Mouse (Mus musculus) liver, embryonic 16.5 days (tissue): ENCODE data around the gene Selenon. TPM values are rescaled to one million over a fixed set of nuclear protein-coding genes. Genes with fewer than 3 reads are reported as not detected.
"Not testable (repeated sequence)": the region's sequence is repeated elsewhere in the genome, so short reads cannot be mapped to it uniquely, and the experiment has no call there.

Source experiments
- ATAC-seq: fragments of 200-750 bp; cut with Nextera tagmentation; 2 replicates; pipeline ENCODE4 v1.8.0; 2017; ENCODE audit warnings: low read depth, mild to moderate bottlenecking, moderate number of reproducible peaks, moderate library complexity
- H3K27ac ChIP-seq: fragments of 300-500 bp; sonication (generic); 2 replicates; pipeline ENCODE4 v1.5.1; 2014; ENCODE audit warnings: mild to moderate bottlenecking, low read length
- H3K27me3 ChIP-seq: fragments of 300-500 bp; sonication (generic); 2 replicates; pipeline ENCODE4 v1.6.1; 2014; ENCODE audit warnings: low read depth, low read length, mixed read lengths; ENCODE audit not compliant: control insufficient read depth, insufficient read depth
- H3K36me3 ChIP-seq: fragments of 300-500 bp; sonication (generic); 2 replicates; pipeline ENCODE4 v1.6.1; 2014; ENCODE audit warnings: mild to moderate bottlenecking; ENCODE audit not compliant: control insufficient read depth, insufficient read depth
- H3K4me1 ChIP-seq: fragments of 300-500 bp; sonication (generic); 2 replicates; pipeline ENCODE4 v1.6.1; 2014; ENCODE audit warnings: low read depth, low read length, mixed read lengths; ENCODE audit not compliant: control insufficient read depth
- H3K4me2 ChIP-seq: fragments of 300-500 bp; sonication (generic); 2 replicates; pipeline ENCODE4 v1.6.1; 2014; ENCODE audit warnings: low read depth, low read length, mixed read lengths
- H3K4me3 ChIP-seq: fragments of 300-500 bp; sonication (generic); 2 replicates; pipeline ENCODE4 v1.5.1; 2014; ENCODE audit warnings: low read depth, mild to moderate bottlenecking, low read length
- H3K9ac ChIP-seq: fragments of 300-500 bp; sonication (generic); 2 replicates; pipeline ENCODE4 v1.6.1; 2014; ENCODE audit warnings: low read depth, low read length
- H3K9me3 ChIP-seq: fragments of 300-500 bp; sonication (generic); replicated peaks from 2 replicates; pipeline ENCODE4 v1.6.1; 2016; ENCODE audit warnings: low read length; ENCODE audit not compliant: control insufficient read depth
- WGBS: fragments of 180-500 bp; shearing (Covaris S2); extraction: QIAGEN DNeasy Blood & Tissue Kit; methylation state at CpG from one replicate; pipeline ENCODE4 v1.1.7; 2014; ENCODE audit not compliant: insufficient replicate concordance; 5-methylcytosine and 5-hydroxymethylcytosine counted together
- polyA plus RNA-seq: library from polyadenylated mRNA; unstranded; fragments of >200 nt; fragmentation: Nextera tagmentation; extraction: Ambion mirVana; gene quantifications from 2 replicates; pipeline ENCODE4 v1.2.1, GENCODE M21; 2015

Selenon gene
- polyA plus RNA-seq, 1 experiment from 2014 or later = 1.3 TPM

GRCm38 (mm10) chr4:134510845-134511411, 41.0 kb downstream of the Selenon start, which contains the start of gene Aunip:
TSS of gene Aunip (plus strand) at chr4:134510999.
- peak; percentile 86 for ATAC-seq
- H3K9ac ChIP-seq = peak within 1 kb of the TSS; percentile 87
- H3K4me2 ChIP-seq = peak within 1 kb of the TSS; percentile 98
- H3K27ac ChIP-seq = peak within 1 kb of the TSS; percentile 88
- no peaks in the 10 kb centered on the region for H3K27me3 ChIP-seq
- under 1% methylated on average over 42 of the region's 42 CpGs for WGBS
- H3K36me3 ChIP-seq = peaks cover 8% of the 10 kb centered on the region; the same call in 1 of the 2 replicates
- H3K9me3 ChIP-seq = no peaks in the 10 kb centered on the region
- H3K4me1 ChIP-seq = peaks cover 63% of the 10 kb centered on the region
- H3K4me3 ChIP-seq = peak within 1 kb of the TSS; percentile 84

DNA sequence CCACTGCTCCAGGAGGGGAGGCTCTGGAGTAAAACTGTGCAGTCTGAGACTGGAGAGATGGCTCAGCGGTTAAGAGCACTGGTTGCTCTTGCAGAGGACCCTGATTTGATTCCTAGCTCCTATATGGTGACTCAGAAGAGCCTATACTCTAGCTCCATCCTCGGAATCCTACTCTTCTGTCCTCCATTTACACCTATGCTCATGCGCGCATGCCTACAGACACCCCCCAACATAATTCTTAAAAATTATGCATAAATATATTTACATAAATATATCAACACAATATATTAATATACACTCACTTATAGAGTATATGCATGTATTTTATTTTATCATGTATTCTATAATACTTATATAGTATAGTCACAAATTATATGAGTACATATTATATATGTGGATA, 41.6 kb downstream of the Selenon start:
- H3K4me3 ChIP-seq = peak overlapping the region; percentile 84
- H3K4me1 ChIP-seq = peaks cover 64% of the 10 kb centered on the region
- no peaks in the 10 kb centered on the region for H3K27me3 ChIP-seq
- no peaks in the 10 kb centered on the region for H3K9me3 ChIP-seq
- peak overlapping the region; percentile 98 for H3K4me2 ChIP-seq
- H3K27ac ChIP-seq = peak overlapping the region; percentile 4; the same call in 1 of the 2 replicates
- no peak for ATAC-seq
- H3K36me3 ChIP-seq = peaks cover 8% of the 10 kb centered on the region; the same call in 1 of the 2 replicates
- WGBS = 77% methylated on average over 4 of the region's 4 CpGs
- no peak overlapping the region for H3K9ac ChIP-seq

DNA sequence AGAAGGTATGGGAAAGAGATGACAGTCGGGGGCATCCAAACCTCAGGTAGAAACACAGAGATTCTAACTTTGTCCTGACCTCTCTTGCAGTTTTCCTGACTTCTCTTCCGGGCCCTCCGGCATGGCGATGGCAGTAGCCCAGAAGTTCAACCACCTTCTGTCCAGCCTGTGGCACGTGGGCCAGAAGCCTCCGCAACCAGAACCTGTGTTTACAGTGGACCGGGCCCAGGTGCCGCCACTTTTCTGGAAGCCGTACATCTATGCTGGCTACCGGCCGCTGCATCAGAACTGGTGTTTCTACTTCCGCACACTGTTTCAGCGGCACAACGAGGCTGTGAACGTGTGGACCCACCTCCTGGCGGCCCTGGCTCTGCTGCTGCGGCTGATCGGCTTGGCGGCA, 45.3 kb downstream of the Selenon start:
- peaks cover 59% of the 10 kb centered on the region for H3K4me1 ChIP-seq
- no peak overlapping the region for H3K4me2 ChIP-seq
- H3K4me3 ChIP-seq = no peak overlapping the region
- no peak for ATAC-seq
- H3K9me3 ChIP-seq = no peaks in the 10 kb centered on the region
- 0 out of 2 replicates have a peak, but pooled peaks cover 3% of the 10 kb centered on the region for H3K36me3 ChIP-seq
- WGBS = 89% methylated on average over 19 of the region's 19 CpGs
- no peak overlapping the region for H3K9ac ChIP-seq
- no peaks in the 10 kb centered on the region for H3K27me3 ChIP-seq
- H3K27ac ChIP-seq = peak overlapping the region; percentile 85; the same call in 1 of the 2 replicates

- H3K4me1 ChIP-seq = peaks cover 59% of the 10 kb centered on the region
- H3K27me3 ChIP-seq = no peaks in the 10 kb centered on the region
- 0 out of 2 replicates have a peak, but pooled peaks cover 3% of the 10 kb centered on the region for H3K36me3 ChIP-seq
- H3K9ac ChIP-seq = peak overlapping the region; percentile 14; the same call in 1 of the 2 replicates
- H3K9me3 ChIP-seq = no peaks in the 10 kb centered on the region
- WGBS = 27% methylated on average over 3 of the region's 4 CpGs
- ATAC-seq = peak; percentile 79
- H3K4me2 ChIP-seq = peak overlapping the region; percentile 45
- no peak overlapping the region for H3K4me3 ChIP-seq
- peak overlapping the region; percentile 85 for H3K27ac ChIP-seq
These were observed 45.9 kb downstream of the Selenon start for GRCm38 (mm10) chr4:134505966-134506594.

GRCm38 (mm10) chr4:134505303-134505789, 46.6 kb downstream of the Selenon start:
- Histone ChIP-seq H3K9me3 (no peaks in the 10 kb centered on the region), H3K36me3 (0 out of 2 replicates have a peak, but pooled peaks cover 3% of the 10 kb centered on the region), H3K27ac (peak overlapping the region; percentile 85), H3K4me3 (no peak overlapping the region), H3K27me3 (no peaks in the 10 kb centered on the region), H3K4me2 (no peak overlapping the region), H3K4me1 (peaks cover 58% of the 10 kb centered on the region), H3K9ac (no peak overlapping the region)
- ATAC-seq = no peak
- WGBS = 51% methylated on average over 4 of the region's 4 CpGs

DNA sequence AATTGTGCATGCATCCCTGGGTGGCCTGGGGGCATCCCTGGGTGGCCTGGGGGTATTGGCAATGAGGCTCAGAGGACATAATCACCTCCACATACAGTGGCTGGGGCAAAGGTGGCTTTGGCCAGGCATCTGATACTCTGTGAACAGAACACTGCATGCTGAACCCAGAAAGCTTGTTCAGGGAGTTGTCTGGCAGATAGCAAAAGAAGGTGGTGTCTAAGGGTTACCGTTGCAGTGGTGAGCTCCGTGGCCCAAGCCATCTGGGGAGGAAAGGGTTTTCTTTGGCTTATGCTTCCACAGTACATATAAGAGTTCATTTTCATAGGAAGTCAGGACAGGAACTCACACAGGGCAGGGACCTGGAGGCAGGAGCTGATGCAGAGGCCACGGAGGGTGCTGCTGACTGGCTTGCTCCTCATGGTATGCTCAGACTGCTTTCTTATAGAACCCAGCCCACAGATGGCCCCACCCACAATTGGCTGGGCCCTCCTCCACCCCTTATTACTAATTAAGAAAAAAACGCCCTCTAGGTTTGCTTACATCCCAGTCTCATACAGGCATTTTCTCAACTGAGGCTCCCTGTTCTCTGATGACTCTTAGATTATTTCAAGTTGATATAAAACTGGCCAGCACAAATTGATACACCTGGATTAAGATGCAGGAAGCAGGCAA, 48.1 kb downstream of the Selenon start:
- H3K36me3 ChIP-seq = 0 out of 2 replicates have a peak, but pooled peaks cover 3% of the 10 kb centered on the region
- H3K4me1 ChIP-seq = peaks cover 55% of the 10 kb centered on the region
- H3K4me2 ChIP-seq = peak overlapping the region; percentile 28; the same call in 1 of the 2 replicates
- 36% methylated on average over 4 of the region's 4 CpGs for WGBS
- H3K27ac ChIP-seq = peak overlapping the region; percentile 32; the same call in 1 of the 2 replicates
- peak overlapping the region; percentile 20; the same call in 1 of the 2 replicates for H3K4me3 ChIP-seq
- no peaks in the 10 kb centered on the region for H3K27me3 ChIP-seq
- H3K9me3 ChIP-seq = no peaks in the 10 kb centered on the region
- ATAC-seq = peak; percentile 52
- H3K9ac ChIP-seq = peak overlapping the region; percentile 13; the same call in 1 of the 2 replicates

- no peaks in the 10 kb centered on the region for H3K9me3 ChIP-seq
- H3K27ac ChIP-seq = no peak overlapping the region
- H3K4me2 ChIP-seq = no peak overlapping the region
- WGBS = 74% methylated on average over 6 of the region's 6 CpGs
- no peak for ATAC-seq
- no peaks in the 10 kb centered on the region for H3K27me3 ChIP-seq
- H3K36me3 ChIP-seq = no peaks in the 10 kb centered on the region
- H3K4me1 ChIP-seq = peaks cover 57% of the 10 kb centered on the region
- H3K9ac ChIP-seq = no peak overlapping the region
- no peak overlapping the region for H3K4me3 ChIP-seq
These were observed 50.9 kb downstream of the Selenon start for GRCm38 (mm10) chr4:134501095-134501494.

GRCm38 (mm10) chr4:134498983-134499382, 53.0 kb downstream of the Selenon start:
- H3K9me3 ChIP-seq, H3K4me2 ChIP-seq, H3K27me3 ChIP-seq, H3K27ac ChIP-seq, ATAC-seq, H3K36me3 ChIP-seq, H3K4me3 ChIP-seq, H3K9ac ChIP-seq: not testable (repeated sequence)
- H3K4me1 ChIP-seq = peaks cover 60% of the 10 kb centered on the region
- 57% methylated on average over 6 of the region's 6 CpGs for WGBS
